Mouse (Mus musculus): Measurements from ENCODE around the gene Fam180a.

DNA sequence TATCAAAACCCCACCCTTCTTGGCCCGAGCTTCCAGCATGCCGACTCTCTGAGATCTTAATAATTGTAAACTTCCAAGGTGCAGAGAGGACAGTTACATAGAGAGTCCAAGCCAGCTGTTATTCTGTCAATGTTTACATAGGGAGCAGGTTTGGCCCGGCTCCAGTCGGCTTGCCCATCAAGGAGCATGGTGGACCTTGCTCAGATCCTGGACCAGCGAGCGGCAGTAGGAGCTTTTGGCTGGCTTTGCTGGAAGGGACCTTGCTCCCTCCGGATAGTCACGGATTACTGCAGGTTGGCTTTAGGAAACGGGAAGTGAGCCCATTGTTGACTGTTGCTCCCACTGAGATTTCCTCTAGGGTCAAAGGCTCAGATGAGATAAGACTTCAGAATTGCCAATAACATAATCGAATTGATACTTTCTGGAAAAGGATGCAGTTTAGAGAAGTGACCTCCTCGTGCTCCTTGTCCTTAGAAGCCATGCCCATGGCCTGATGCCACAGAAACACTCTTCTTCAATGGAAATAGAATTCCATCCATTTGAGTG lies 22.5 kb downstream of the Fam180a start:
- no peak for TF ChIP-seq CTCF (IDR thresholded peaks at IDR 0.05; ENCODE audit: low read depth)
- no peak for TF ChIP-seq EP300 (IDR thresholded peaks at IDR 0.05; ENCODE audit: low read depth)

All from liver, embryonic 14.5 days (tissue).